14 mouse cellular contexts compared by ENCODE assay signal in the genomic region with DNA sequence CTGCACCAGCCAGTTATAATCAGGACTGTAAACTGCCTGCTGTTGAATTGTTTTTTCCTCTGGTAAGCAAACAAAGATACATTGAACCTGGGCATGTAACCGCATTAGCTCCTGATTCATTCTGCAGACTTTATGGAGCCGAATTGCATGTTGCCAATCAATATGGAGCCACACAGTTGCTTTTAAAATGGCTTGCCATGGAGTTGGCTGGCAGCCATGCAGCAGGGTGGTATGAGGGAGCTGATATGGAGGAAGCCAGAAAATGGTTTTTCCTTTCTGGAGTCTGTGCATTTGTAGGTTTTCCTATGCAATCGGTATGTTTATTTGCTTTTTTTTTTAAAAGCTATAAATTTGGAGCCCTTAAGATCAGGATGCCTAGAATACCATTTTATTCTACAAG. TPM values are rescaled to one million over a fixed set of nuclear protein-coding genes. Genes with fewer than 3 reads are reported as not detected.
DNase-seq lines count a peak whose midpoint lies in the region; ATAC-seq and TF ChIP-seq lines count a peak whose summit lies in the region.
"Had no signal": no experiment of that assay in that cellular context is flagged by ENCODE, and none has a peak within 500 bp of the region (broad histone marks: within the 10 kb centered on the region; RNA-seq: fewer than 3 reads in every experiment).

No protein-coding gene starts in this region.

- H3K9ac ChIP-seq in forebrain, embryonic 13.5 days, result no peak overlapping the region
- H3K9ac ChIP-seq in kidney, embryonic 16.5 days (replicated peaks; ENCODE audit: low read length), result no peak overlapping the region
- H3K9ac ChIP-seq: liver, embryonic 15.5 days had no signal

- H3K79me2 ChIP-seq in myocyte (ENCODE audit: control insufficient read depth, insufficient read depth), result no peaks in the 10 kb centered on the region

- no peak overlapping the region for H3K27ac ChIP-seq in forebrain, embryonic 13.5 days
- H3K27ac ChIP-seq in forebrain, embryonic 10.5 days, result no peak overlapping the region
- peak overlapping the region; percentile 69; the same call in 1 of the 2 replicates for H3K27ac ChIP-seq in kidney, embryonic 16.5 days (ENCODE audit: low read length)
- H3K27ac ChIP-seq: liver, embryonic 15.5 days had no signal

- no peaks in the 10 kb centered on the region for H3K9me3 ChIP-seq in forebrain, embryonic 13.5 days (replicated peaks)
- no peaks in the 10 kb centered on the region for H3K9me3 ChIP-seq in forebrain, embryonic 10.5 days
- H3K9me3 ChIP-seq in kidney, embryonic 16.5 days (ENCODE audit: low read length), result no peaks in the 10 kb centered on the region
- H3K9me3 ChIP-seq: liver, embryonic 15.5 days had no signal

- H3K27me3 ChIP-seq in forebrain, embryonic 13.5 days, result no peaks in the 10 kb centered on the region
- no peaks in the 10 kb centered on the region for H3K27me3 ChIP-seq in forebrain, embryonic 10.5 days (ENCODE audit: poor library complexity, severe bottlenecking)
- H3K27me3 ChIP-seq in kidney, embryonic 16.5 days (ENCODE audit: insufficient read depth, low read length), result no peaks in the 10 kb centered on the region
- no peaks in the 10 kb centered on the region for H3K27me3 ChIP-seq in myocyte (ENCODE audit: control insufficient read depth, insufficient read depth, insufficient read length)
- H3K27me3 ChIP-seq: liver, embryonic 15.5 days had no signal

- ATAC-seq in forebrain, embryonic 13.5 days, result peak; percentile 59
- 0 out of 2 replicates have a peak, but pooled peaks have one; percentile 35 for ATAC-seq in kidney, embryonic 16.5 days (ENCODE audit: low FRiP score, low TSS enrichment)
- ATAC-seq: intestine, postnatal 0 days had no signal

- no peak overlapping the region for H3ac ChIP-seq in myocyte (ENCODE audit: control insufficient read depth, insufficient read length)

- no peaks in the 10 kb centered on the region for H3K36me3 ChIP-seq in forebrain, embryonic 13.5 days (ENCODE audit: poor library complexity, severe bottlenecking)
- H3K36me3 ChIP-seq in forebrain, embryonic 10.5 days (replicated peaks), result no peaks in the 10 kb centered on the region
- H3K36me3 ChIP-seq in kidney, embryonic 16.5 days (ENCODE audit: insufficient read depth, low read length), result no peaks in the 10 kb centered on the region
- H3K36me3 ChIP-seq in myocyte (ENCODE audit: control insufficient read depth, insufficient read depth), result no peaks in the 10 kb centered on the region
- H3K36me3 ChIP-seq: liver, embryonic 15.5 days had no signal

- no peak overlapping the region for H3K4me2 ChIP-seq in forebrain, embryonic 13.5 days
- H3K4me2 ChIP-seq in kidney, embryonic 16.5 days (replicated peaks; ENCODE audit: low read depth, low read length), result peak overlapping the region; percentile 21; the same call in 1 of the 2 replicates
- H3K4me2 ChIP-seq in myocyte (ENCODE audit: low read depth), result peak overlapping the region; percentile 59
- H3K4me2 ChIP-seq: liver, embryonic 15.5 days; midbrain, embryonic 11.5 days had no signal

- 60% methylated on average over 3 of the region's 3 CpGs for WGBS in forebrain, embryonic 13.5 days
- 89% methylated on average over 3 of the region's 3 CpGs for WGBS in forebrain, embryonic 10.5 days
- WGBS in kidney, embryonic 16.5 days, result 80% methylated on average over 3 of the region's 3 CpGs

- no peak for TF ChIP-seq POLR2A in myocyte (IDR thresholded peaks at IDR 0.05; ENCODE audit: insufficient read length, low read depth)

- H3K4me3 ChIP-seq in forebrain, embryonic 13.5 days, result no peak overlapping the region
- H3K4me3 ChIP-seq in forebrain, embryonic 10.5 days, result no peak overlapping the region
- H3K4me3 ChIP-seq in kidney, embryonic 16.5 days (ENCODE audit: low read length), result no peak overlapping the region
- H3K4me3 ChIP-seq in myocyte, result no peak overlapping the region
- H3K4me3 ChIP-seq: liver, embryonic 15.5 days had no signal

- DNase-seq in forebrain, embryonic 10.5 days (ENCODE audit: extremely low spot score, low spot score), result no peak
- DNase-seq in kidney, adult 9 months, result no peak
- DNase-seq in right cerebral cortex, postnatal 14 days, result peak; percentile 10
- DNase-seq in right cerebral cortex, adult 18-20 months, result no peak
- DNase-seq in thymus, postnatal 36 days, result no peak
- DNase-seq: B cell, adult 2 months; embryo, embryonic 11 days; thymus, postnatal 14 days had no signal

- no peaks in the 10 kb centered on the region for H3K4me1 ChIP-seq in forebrain, embryonic 13.5 days
- peaks cover 4% of the 10 kb centered on the region; the same call in 1 of the 2 replicates for H3K4me1 ChIP-seq in forebrain, embryonic 10.5 days
- peaks cover 6% of the 10 kb centered on the region; the same call in 1 of the 2 replicates for H3K4me1 ChIP-seq in kidney, embryonic 16.5 days (ENCODE audit: insufficient read depth, low read length)
- H3K4me1 ChIP-seq: liver, embryonic 15.5 days had no signal

TF ChIP-seq in myocyte, 11 proteins besides CTCF, POLR2A, EP300 and RAD21:
- no peak for TF ChIP-seq POLR2AphosphoS2 (IDR thresholded peaks at IDR 0.05; ENCODE audit: insufficient read length, low read depth)
- TF ChIP-seq USF1 (IDR thresholded peaks at IDR 0.05; ENCODE audit: low read depth), result no peak
- no peak for TF ChIP-seq CEBPB (IDR thresholded peaks at IDR 0.05; ENCODE audit: insufficient read depth, poor library complexity, severe bottlenecking)
- no peak for TF ChIP-seq MAX (IDR thresholded peaks at IDR 0.05; ENCODE audit: low read depth)
- TF ChIP-seq TCF12 (IDR thresholded peaks at IDR 0.05; ENCODE audit: insufficient read depth, poor library complexity, severe bottlenecking), result no peak
- TF ChIP-seq MYOD1 (IDR thresholded peaks at IDR 0.05; ENCODE audit: control insufficient read depth in 1 of 3, insufficient read length in 2 of 3, low read depth in 2 of 3), result no peak
- TF ChIP-seq REST (IDR thresholded peaks at IDR 0.05; ENCODE audit: insufficient read depth, insufficient read length), result no peak
- no peak for TF ChIP-seq MYOG (IDR thresholded peaks at IDR 0.05; ENCODE audit: control insufficient read depth in 1 of 3, insufficient read depth in 1 of 3, insufficient read length in 2 of 3, low read depth in 2 of 3)
- no peak for TF ChIP-seq SRF (IDR thresholded peaks at IDR 0.05; ENCODE audit: control insufficient read depth, insufficient read length, low read depth)
- TF ChIP-seq TCF3 (IDR thresholded peaks at IDR 0.05; ENCODE audit: insufficient read length, low read depth), result no peak
- no peak for TF ChIP-seq E2F4 (IDR thresholded peaks at IDR 0.05; ENCODE audit: insufficient read depth)
TF ChIP-seq in myocyte: peak in this region for 0.

RNA-seq across cellular contexts. Expression of a gene that starts 28.0 kb away (rescaled TPM):
- not detected in 2 replicates for polyA plus RNA-seq in forebrain, embryonic 13.5 days (2015; fragmentation: Nextera tagmentation; extraction: Ambion mirVana)
- polyA plus RNA-seq in forebrain, embryonic 10.5 days (2016; fragmentation: Nextera tagmentation; extraction: Ambion mirVana), result not detected in 2 replicates
- polyA plus RNA-seq in kidney, embryonic 16.5 days (2015; fragmentation: Nextera tagmentation; extraction: Ambion mirVana), result 4.6 and 6.3 TPM in 2 replicates
- 0.02 TPM for polyA plus RNA-seq in myocyte (2012; fragmentation: generic; extraction: Trizol)
- polyA plus RNA-seq: intestine, postnatal 0 days; liver, embryonic 15.5 days; midbrain, embryonic 11.5 days had no signal
